Mouse (Mus musculus) macrophage (primary cell): ENCODE results near the gene Gm13871. TPM values are rescaled to one million over a fixed set of nuclear protein-coding genes. Genes with fewer than 3 reads are reported as not detected.
"Not testable (repeated sequence)": the region's sequence is repeated elsewhere in the genome, so short reads cannot be mapped to it uniquely, and the experiment has no call there.

Experiments used
- H3K27ac ChIP-seq: fragments of 350-480 bp; formaldehyde crosslinking; 2 replicates; pipeline ENCODE4 v1.9.0; 2021
- H3K36me3 ChIP-seq: fragments of 350-480 bp; formaldehyde crosslinking; 2 replicates; pipeline ENCODE4 v1.9.0; 2021; ENCODE audit errors: inconsistent target
- H3K4me3 ChIP-seq: fragments of 350-480 bp; formaldehyde crosslinking; 2 replicates; pipeline ENCODE4 v1.9.0; 2021; ENCODE audit errors: inconsistent target
- H3K79me2 ChIP-seq: fragments of 350-480 bp; formaldehyde crosslinking; 2 replicates; pipeline ENCODE4 v1.9.0; 2021; ENCODE audit errors: inconsistent target
- WGBS: methylation state at CpG from one replicate; pipeline ENCODE4 v1.1.7; 2026; ENCODE audit warnings: inconsistent platforms; ENCODE audit not compliant: missing documents; 5-methylcytosine and 5-hydroxymethylcytosine counted together
- polyA plus RNA-seq: library from polyadenylated mRNA; stranded (reverse); fragments of 250-400 nt; gene quantifications from 3 replicates; pipeline ENCODE4 v1.2.4, GENCODE M21; 2018; ENCODE audit warnings: inconsistent platforms
- total RNA-seq, 78 experiments: library from RNA; depleted of rRNA; stranded (reverse); fragments of 250-400 nt; gene quantifications; 1 replicate in 9 of 78; 2 replicates in 24 of 78; 3 replicates in 43 of 78; 4 replicates in 2 of 78; pipeline ENCODE4 v1.2.4; 2018; ENCODE audit warnings: inconsistent platforms in 56 of 78

Gm13871 gene
- not detected for total RNA-seq (2018; cell fraction: chromatin; rRNA removed)
- not detected for total RNA-seq (2018; cell fraction: cytosol; rRNA removed)
- not detected for total RNA-seq (2018; cell fraction: nucleus; rRNA removed)
- not detected in 3 replicates for polyA plus RNA-seq

DNA sequence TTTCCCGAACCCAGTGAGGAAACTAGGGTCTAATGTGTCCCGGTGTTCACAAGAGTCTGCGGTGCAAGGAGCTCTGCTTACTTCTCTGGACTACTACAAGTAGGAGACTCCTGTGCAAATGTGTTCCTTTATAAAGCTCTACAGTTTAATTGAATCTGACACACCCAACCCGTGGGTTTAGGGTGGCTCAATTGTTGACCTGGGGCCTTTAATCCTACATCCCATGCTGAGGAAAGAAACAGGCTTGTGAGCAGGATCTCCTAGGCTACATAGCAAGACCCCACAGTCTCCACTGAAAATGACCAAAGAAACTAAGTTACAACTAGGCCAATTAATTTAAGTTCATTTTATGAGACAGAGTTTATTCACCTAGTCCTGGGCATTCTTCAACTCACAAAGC is at the start of gene Gm13871:
Gene Gm13871 (minus strand): TSS at position 101 of the 400 bp plus-strand sequence.
- not testable (repeated sequence) for H3K27ac ChIP-seq, H3K4me3 ChIP-seq, H3K36me3 ChIP-seq, H3K79me2 ChIP-seq
- no CpG with 5 or more reads among the region's 4 CpGs for WGBS

DNA sequence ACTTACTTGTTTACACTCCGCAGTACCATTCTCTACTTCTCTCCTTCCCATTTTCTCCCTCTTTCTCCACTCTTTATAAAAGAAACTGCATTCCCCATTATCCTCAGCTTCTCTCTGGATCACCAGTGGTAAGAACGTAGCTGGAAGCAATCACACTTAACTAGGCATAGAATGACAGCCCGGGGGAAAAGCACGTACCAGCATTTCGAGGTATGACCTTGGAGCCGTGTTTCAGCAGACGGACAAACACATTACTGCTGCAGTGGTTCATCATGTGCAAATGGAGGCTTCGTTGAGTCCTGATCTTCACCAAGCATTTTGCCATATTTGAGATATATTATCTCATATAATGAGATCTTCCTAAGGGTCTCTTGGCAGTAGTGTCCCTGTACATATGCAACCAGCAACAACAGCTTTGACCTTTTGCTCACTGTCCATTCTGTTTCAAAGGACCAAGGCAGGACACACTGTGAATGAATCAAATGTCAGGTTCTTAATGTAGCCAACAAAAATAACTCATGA is 44.7 kb upstream of the Gm13871 start, which contains the start of gene 2310002L09Rik:
Gene 2310002L09Rik (minus strand): TSS at position 472 of the 522 bp plus-strand sequence.
- H3K79me2 ChIP-seq, result no peaks in the 10 kb centered on the region
- no peaks in the 10 kb centered on the region for H3K36me3 ChIP-seq
- H3K4me3 ChIP-seq, result no peak within 1 kb of the TSS
- H3K27ac ChIP-seq, result no peak within 1 kb of the TSS
- WGBS, result 86% methylated on average over 8 of the region's 8 CpGs

DNA sequence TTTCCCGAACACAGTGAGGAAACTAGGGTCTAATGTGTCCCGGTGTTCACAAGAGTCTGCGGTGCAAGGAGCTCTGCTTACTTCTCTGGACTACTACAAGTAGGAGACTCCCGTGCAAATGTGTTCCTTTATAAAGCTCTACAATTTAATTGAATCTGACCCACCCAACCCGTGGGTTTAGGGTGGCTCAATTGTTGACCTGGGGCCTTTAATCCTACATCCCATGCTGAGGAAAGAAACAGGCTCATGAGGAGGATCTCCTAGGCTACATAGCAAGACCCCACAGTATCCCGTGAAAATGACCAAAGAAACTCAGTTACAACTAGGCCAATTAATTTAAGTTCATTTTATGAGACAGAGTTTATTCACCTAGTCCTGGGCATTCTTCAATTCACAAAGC is 14.9 kb upstream of the Gm13871 start, which contains the start of gene Gm11756:
Gene Gm11756 (minus strand): TSS at position 101 of the 400 bp plus-strand sequence.
- H3K79me2 ChIP-seq, H3K4me3 ChIP-seq, H3K27ac ChIP-seq, H3K36me3 ChIP-seq: not testable (repeated sequence)
- 86% methylated on average over 5 of the region's 6 CpGs for WGBS

- H3K27ac ChIP-seq, H3K79me2 ChIP-seq, H3K4me3 ChIP-seq, H3K36me3 ChIP-seq: not testable (repeated sequence)
- no CpG with 5 or more reads among the region's 4 CpGs for WGBS
These were observed 14.7 kb downstream of the Gm13871 start, which contains the start of gene Gm11757 for GRCm38 (mm10) chr4:73891012-73891411. TSS of gene Gm11757 (minus strand) at chr4:73891112.

- H3K4me3 ChIP-seq, H3K36me3 ChIP-seq, H3K79me2 ChIP-seq, H3K27ac ChIP-seq: not testable (repeated sequence)
- no CpG with 5 or more reads among the region's 4 CpGs for WGBS
These were observed 29.6 kb downstream of the Gm13871 start, which contains the start of gene Gm11758 for GRCm38 (mm10) chr4:73876166-73876565. TSS of gene Gm11758 (minus strand) at chr4:73876266.

Other genes with a start within 250 kb of the Gm13871 start
- gene Gm11239, start 237.6 kb downstream of the Gm13871 start, polyA plus RNA-seq, result not detected in 3 replicates
- gene Gm428, start 222.4 kb downstream of the Gm13871 start, polyA plus RNA-seq, result not detected in 3 replicates
- not detected in 3 replicates for gene Rasef, start 115.0 kb downstream of the Gm13871 start, polyA plus RNA-seq
- gene Gm11758, start 29.7 kb downstream of the Gm13871 start, polyA plus RNA-seq, result not detected in 3 replicates
- not detected in 3 replicates for gene Gm11757, start 14.8 kb downstream of the Gm13871 start, polyA plus RNA-seq
- gene Gm11756, start 14.8 kb upstream of the Gm13871 start, polyA plus RNA-seq, result not detected in 3 replicates
- not detected in 3 replicates for gene 2310002L09Rik, start 44.9 kb upstream of the Gm13871 start, polyA plus RNA-seq
- not detected in 3 replicates for gene Frmd3, start 107.5 kb upstream of the Gm13871 start, polyA plus RNA-seq